Mouse (Mus musculus): ENCODE measurements around the gene Padi3.

The Padi3 gene

DNA sequence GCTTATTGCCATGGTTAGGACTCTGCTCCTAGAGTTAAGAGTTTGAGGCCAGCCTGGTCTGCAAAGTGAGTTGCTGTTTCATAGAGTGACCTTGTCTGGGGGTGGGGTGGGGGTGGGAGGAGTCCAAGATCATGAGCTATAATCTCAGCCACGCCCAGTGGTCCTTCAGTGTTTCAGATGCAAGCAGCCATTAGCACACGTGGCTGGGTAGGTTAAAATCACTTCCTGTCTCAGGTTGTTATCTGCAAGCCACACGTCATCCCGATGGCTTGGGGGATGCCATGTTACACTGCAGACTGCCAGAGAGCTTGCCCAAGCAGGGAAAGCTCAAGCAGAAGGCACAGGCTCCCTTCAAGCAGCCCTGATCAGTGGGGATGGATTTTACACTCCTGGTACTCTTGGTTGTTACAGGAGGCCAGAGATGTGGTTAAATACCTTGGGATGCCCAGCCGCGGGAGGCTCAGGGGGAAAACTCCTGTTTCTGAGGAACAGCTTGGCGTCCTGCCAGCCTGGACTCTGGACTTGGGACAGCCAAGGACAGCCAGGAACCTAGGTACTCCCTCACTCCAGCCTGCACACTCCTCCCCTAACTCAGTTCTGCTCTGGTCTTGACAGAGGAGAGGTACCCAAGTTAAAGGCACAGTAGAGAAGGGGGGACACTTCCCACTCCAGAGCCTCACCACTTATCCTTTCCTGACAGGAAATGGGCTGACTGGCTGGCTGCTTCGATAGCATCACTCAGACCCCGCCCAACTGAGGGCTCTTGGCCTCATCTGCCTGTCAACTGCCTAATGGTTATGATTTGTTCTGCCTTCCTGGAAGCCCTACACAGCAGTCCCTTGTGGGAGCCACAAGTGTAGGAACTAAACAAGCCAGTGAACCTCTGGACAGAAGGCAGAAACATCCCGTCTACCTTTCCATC is 5.8 kb upstream of the Padi3 start:
- DNase-seq (ENCODE audit: low read depth): no peak

DNA sequence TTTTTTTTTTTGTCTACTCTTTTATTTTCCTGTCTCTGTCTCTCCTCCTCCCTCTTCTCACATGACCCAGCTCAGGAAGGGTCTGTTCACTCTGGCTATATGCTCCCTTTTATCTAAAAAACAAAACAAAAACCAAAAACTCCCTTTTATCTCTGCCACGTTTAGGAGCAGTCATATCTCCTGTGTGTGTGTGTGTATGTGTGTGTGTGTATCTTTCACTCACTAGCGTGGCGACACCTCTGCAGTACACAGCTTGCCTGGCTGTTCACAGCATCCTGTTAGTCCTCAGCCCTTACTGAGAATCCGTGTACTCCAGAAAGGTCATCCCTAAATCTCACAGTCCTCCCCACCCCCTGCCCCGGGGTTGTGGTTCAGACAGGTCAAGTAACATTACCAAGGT is 5.0 kb upstream of the Padi3 start:
- no peak for DNase-seq (ENCODE audit: low read depth)

GRCm38 (mm10) chr4:140814241-140815225 is 4.1 kb upstream of the Padi3 start:
- DNase-seq (ENCODE audit: low read depth): no peak

DNA sequence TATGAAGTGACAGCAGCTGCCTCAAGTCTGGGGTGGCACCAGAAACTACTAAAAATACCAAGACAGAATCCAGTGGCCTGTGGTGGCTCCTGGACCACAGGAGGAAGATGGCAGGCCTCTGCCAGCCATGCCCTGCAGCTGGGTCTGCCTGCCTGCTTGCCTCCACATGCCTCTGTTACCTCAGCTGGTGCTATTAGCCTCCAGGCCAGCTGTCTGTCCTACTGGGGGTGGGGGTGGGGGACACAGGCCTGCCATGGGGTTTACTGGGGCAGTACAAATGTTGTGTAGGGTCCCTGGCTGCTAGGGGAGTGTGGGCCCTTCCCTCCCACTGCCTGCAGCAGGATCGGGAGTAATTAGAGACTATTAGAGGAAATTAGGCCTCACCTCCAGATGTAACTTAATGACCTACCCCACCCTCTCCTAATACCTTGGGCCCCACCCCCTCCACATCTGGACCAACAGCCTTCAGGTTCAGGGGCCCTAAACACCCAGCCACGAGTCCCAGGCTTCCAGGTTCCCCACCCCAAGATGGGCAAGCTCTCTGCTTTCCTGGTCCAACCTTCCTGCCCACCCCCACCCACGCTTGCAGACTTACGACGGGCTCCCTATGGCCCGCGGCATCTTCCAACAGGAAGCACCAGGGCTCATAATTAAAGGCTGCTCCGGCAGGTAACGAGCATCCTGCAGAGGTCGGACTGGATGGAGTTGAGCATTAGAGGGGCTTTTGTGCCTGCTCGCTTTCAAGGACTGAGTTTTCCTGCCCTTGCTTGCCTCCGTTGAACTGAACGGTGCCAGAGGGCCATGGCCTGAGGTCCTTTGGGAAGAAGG is 3.1 kb upstream of the Padi3 start:
- no peak for DNase-seq (ENCODE audit: low read depth)

DNA sequence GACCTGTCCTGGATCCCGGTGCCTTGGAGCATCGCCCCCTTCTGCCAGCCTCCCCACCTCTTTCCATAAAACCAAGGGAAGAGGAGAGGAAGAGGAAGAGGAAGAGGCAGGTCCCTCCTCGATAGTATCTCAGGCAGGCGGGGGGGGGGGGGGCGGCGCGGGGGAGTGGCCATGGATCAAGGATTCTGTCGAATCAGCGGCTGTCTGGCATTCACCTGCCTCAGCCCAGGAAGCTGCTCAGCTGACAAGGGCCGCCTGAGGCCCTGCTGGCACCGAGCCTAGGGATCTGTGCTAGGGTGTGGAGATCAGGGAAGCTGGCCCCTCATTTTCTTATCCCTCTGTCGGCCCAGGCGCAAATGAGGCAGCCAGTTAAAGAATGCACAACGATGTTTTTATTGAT is 2.2 kb upstream of the Padi3 start:
- DNase-seq (ENCODE audit: low read depth): no peak

DNA sequence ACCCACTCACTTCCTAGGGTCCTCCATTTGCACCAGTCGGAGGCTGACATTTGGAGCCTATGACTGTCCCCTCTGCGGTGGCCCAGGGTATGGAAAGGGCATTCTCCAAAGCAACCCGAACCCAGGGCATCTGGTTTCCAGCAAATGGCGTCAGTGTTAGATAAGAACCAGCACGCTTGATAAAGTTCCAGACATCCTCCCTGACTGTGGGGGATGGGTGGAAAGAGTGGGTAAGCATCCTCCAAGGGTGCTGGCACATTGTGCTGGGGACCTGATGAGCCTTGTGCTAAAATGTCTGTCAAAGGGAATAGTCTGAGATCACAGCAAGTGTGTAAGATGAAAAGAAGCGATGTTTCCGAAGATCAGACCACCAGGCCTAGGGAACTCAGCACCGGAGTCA is 1.7 kb upstream of the Padi3 start:
- no peak for DNase-seq (ENCODE audit: low read depth)

DNA sequence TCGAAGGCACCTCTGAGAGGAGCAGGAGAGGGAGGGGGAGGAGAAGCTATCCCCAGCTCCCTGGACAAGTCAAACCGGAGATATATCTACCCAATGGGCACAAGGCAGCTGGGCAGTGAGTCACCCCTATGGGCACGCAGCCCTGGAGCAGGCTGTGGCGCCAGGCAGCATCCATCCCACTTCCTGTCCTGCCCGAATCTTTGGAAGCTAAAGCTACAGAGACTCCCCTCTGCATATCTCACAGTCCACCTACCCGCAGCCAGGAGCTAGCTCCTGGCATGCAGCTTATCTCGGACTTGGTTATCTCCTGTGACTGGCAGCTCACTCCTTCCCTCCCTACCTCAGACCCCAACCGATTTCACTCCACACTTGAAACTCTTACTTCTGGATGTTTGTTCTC is 1.3 kb downstream of the Padi3 start:
- peak; percentile 26 for DNase-seq (ENCODE audit: low read depth)

GRCm38 (mm10) chr4:140804601-140805000 is 5.8 kb downstream of the Padi3 start:
- DNase-seq (ENCODE audit: low read depth): no peak

GRCm38 (mm10) chr4:140801364-140801763 is 9.1 kb downstream of the Padi3 start:
- DNase-seq (ENCODE audit: low read depth): no peak

DNA sequence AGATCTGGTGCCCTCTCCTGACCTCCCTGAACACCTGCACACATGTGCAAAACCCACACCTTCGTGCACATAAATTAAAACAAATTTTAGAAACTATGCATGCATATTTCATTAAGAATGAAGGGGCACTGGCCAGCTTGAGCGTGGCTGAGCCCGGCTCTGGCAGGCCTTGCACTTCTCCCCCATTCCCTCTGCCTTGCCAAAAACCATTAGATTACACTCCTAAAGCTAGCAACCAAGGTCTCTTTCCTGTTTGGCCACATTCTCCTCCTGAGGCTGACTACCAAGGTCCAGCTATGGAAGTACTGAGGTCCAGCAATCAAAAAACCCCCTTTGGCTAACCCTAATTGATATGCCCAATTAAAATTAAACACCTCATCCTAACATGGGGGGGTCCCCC is 13.7 kb downstream of the Padi3 start:
- no peak for DNase-seq (ENCODE audit: low read depth)

GRCm38 (mm10) chr4:140794678-140795077 is 15.8 kb downstream of the Padi3 start:
- no peak for DNase-seq (ENCODE audit: low read depth)

DNA sequence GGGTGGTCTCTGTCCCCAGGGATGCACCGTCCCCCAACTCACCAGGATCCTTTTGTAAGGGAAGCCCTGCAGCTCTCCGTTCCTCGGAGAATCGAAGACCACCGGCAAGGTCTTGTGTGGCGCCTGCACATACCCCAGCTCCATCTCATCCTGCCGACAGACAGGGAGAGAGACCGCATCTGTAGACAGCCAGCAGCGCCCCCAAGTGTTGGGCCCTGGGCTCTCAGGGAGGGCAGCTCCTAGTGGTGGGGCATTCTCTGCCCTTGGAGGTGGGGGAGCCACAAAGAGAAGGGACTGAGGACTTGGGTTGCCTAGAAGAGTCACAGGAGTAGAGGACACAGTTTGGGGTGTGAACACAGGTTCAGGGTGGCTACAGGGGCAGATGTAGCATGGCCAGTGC is 16.7 kb downstream of the Padi3 start:
- no peak for DNase-seq (ENCODE audit: low read depth)

DNA sequence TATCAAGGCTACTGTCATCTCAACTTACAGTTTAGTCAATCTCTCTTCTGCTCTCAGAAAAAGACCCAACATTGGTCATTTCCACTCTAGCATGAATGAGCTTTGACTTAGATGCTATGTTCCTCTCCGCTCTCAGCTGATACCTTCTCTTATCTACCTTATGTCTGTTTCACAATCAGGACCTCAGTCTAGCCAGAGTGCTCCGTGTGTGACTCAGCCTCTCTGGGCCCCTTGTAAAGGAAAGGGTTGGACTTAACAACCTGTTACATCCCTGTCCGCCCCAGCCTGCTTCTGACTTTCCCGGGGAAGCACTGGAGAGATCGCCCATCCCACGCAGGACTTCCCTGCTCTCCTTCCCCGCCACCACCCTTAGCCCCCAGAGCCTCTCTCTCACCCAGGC is 17.9 kb downstream of the Padi3 start:
- no peak for DNase-seq (ENCODE audit: low read depth)

DNA sequence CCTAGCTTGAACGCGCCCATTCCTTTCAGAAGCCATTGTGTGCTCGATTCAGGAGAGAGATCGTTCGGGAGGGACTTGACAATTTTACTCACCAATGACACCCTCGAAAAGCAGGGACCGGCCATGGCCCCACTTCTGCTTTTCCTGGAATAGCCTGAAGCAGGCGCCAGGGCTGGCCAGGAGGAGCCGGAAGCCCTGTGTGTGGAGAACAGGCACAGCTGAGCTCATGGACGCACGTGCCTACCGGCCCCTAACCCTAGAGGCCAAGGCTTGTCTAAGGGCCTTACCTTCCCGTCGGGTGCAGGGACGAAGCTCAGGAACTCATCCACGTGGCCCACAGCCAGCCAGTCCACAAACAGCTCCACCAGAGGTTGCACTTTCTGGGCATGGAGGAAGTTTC is 19.4 kb downstream of the Padi3 start:
- no peak for DNase-seq (ENCODE audit: low read depth)

DNA sequence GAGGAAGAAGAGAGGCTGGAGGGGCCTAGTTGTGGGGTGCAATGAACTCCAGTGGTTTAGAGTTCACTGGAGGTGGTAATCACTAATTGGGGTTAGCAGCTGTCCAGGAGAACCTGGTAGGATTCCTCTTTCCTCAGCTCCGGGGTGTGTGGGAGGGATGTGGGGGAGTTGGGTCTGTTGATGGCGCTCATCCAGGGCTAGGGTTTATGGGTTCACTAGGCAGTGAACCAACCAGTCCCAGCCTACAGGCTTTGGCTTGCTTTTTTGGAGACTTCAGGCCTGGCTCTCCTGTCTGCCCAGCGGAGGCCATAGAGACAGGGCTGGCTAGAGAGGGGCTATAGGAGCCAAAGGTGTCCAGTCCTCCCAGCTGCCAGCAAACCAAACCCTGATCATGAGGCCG is 20.5 kb downstream of the Padi3 start:
- DNase-seq (ENCODE audit: low read depth): no peak

- DNase-seq (ENCODE audit: low read depth): no peak
These were observed 21.5 kb downstream of the Padi3 start for GRCm38 (mm10) chr4:140788983-140789382.

DNA sequence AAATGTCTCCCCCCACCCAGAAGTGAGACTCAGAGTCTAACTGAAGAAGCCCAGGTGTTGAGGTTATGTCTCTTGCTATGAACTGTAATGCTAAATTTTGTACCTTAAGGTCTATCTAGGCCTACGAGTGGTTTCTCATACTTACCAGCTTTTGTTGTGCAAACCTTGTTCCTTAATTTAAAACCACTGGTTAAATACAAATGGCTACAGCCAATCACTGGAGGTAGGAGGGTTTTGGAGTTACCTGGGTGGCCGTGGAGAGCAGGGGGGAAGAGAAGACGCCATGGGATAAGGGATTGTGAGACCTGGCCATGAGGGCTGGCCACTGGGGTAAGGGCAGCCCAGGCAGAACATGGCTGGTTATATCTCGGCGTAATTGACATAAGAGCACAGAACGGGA is 22.2 kb downstream of the Padi3 start:
- no peak for DNase-seq (ENCODE audit: low read depth)

GRCm38 (mm10) chr4:140787414-140787813 is 23.0 kb downstream of the Padi3 start:
- DNase-seq (ENCODE audit: low read depth): no peak

DNA sequence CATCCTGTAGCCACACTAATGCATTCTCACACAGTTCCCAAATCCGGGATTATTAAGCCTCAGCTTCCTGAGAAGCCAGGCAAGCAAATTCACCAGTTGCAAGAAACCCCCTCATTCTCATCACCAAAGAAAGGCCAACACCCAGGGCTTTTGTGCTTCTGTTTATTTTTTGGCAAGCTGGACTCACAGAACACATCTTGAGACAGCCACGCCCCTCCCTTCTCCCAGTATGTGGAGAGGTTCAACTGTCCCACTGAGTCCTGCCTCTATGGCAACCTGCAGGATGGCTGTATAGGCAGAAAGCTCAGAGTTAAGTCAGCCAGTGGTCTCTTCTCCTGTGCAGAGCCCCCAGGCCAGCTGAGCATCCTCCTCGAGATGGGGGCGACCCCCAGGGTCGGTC is 25.2 kb downstream of the Padi3 start:
- no peak for DNase-seq (ENCODE audit: low read depth)

- no peak for DNase-seq (ENCODE audit: low read depth)
These were observed 26.0 kb downstream of the Padi3 start for GRCm38 (mm10) chr4:140784292-140784945.

GRCm38 (mm10) chr4:140782821-140783220 is 27.6 kb downstream of the Padi3 start:
- no peak for DNase-seq (ENCODE audit: low read depth)

All from fibroblast of lung, adult 2 months (primary cell).